Mouse (Mus musculus) heart, postnatal 10 days (tissue): ENCODE results near the gene Ptprj. TPM values are rescaled to one million over a fixed set of nuclear protein-coding genes. Genes with fewer than 3 reads are reported as not detected.

Experiments
- DNase-seq, 2 experiments: peaks; one replicate each; pipeline ENCODE4 v3.0.0; 2021
- intact Hi-C: fragments of 180-260 bp; cut with DNase I; formaldehyde crosslinking; loops from one replicate; pipeline ENCODE4 v1.15.1; 2025
- total RNA-seq, 2 experiments: library from RNA; stranded (reverse); gene quantifications; 2 replicates each; pipeline ENCODE4 v1.2.3; 2021

The Ptprj gene
- total RNA-seq, 2 experiments from 2014 or later, result 9.1 to 13.1 TPM

DNA sequence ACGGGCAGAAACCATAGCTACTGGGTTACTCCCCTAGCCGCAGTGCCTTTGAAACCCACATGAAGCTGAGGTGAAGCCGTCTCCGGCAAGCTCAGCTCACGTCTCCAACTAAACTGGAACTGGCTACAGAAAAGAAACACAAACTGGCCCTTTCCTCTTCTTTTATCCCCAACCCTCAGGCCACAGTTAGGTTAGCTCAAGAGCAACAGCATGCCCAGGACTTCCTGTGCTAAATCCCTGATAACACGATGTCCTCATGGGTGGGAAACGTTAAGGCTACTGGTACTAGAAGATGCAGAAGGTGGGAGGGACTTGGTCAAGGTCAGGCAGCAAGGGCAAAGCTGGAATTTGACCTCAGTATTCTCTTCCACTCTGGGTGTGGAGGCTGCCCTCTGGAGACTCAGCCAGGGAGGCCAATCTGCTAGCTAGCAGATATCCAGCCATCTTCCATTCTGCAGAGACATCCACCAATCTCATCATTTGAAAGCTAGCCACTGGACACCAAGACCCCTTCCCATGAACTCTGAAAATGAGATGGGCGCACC is 18.2 kb downstream of the Ptprj start:
- intact Hi-C loops, result no loop called here
- DNase-seq, result no peak

DNA sequence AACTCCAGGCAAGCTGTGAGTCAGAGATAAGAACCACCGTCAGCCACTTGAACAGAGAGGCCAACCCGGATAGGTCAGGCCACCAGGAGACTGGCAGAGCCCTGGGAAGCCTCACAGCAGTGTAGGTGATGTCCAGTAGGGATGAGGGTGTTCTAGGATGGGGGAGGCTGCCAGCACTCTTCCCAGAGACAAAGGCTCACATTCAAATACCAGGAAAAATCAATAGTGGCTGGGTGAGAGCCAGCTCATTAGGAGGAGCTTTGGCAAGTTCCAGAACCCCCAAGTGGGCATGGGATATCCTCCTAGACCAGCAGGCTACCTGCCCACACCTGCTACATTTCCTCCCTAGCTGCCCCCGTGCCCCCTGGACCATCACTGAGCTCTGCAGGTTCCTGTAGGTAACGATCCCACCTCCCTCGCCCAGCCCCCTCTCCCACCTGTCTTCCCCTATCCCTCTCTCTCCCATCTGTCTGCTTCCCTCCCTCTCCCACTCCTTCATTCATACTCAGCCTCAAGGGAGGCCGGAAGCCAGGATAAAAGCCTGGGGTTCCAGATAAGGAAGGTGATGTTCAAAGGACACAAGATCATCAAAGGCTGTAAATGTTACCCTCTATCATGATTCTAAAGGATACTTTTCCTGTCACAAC is 20.1 kb downstream of the Ptprj start:
- intact Hi-C loops, result no loop called here
- no peak for DNase-seq

DNA sequence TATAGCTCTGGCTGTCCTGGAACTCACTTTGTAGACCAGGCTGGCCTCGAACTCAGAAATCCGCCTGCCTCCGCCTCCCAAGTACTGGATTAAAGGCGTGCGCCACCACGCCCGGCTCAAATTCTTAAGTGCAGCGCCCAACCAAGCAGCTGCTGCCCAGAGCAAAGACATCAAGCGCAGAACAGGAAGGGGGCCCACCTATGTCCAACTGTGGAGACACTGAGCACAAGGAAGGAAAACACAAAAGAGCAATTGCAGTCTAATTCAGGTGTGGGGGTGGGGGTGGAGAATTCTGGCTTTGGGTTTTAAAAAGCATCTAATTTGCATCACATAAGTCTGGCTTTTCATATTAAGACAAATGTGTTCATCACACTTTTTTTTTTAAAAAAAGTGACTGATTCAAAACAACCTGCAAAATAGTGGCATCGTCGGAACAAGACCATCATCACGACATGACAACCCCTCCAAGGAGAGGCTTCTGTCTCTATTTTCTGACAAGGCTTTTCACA is 20.7 kb downstream of the Ptprj start:
- no peak for DNase-seq
- intact Hi-C loops, result no loop called here

DNA sequence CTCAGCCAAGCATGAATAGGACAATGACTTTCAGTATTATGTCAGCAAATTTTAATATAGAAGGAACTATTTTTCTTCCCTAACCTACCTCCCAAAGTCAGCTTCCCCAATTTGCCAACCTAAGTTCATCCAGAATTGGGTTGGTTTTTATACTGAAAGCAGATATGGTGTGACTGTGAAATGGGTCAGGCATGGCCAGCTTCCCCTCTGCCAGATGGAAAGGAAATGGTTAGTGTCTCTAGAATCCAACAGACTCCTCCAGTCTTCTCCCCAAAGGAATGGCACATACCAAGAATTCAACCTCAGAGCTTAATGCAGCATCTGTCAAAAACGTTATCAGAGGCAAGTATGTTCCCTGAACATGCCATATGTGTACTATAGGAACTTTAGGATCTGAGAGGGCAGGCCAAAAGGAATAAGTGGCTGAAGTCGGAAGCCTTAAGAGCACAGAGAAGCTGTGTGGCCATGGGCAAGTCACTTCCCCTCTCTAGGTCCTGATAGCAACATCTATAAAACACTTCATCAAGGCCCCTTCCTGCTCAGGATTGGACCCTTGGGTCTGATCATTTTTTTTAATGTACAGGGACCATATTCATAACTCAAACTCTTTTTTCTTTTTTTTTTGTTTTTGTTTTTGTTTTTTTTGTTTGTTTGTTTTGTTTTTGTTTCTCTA is 21.3 kb downstream of the Ptprj start:
- intact Hi-C loops, result no loop called here
- DNase-seq, result no peak

DNA sequence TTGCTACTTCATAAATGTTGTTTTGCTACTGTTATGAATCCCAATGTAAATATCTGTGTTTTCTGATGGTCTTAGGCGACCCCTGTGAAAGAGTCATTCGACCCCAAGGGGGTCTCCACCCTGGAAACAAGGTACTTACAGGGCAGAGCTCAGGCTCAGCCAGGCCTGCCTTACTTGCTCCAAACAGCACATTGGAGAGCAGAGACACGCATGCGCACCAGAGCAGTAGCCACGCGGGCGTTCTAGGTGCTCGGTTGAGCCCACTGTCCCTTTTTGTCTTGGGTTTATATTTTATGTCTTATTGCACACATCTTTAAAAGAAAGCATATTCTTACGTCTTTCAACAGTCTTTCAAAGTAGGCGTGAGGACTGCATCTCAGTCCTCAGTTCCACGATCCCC is 22.1 kb downstream of the Ptprj start:
- DNase-seq, result no peak
- intact Hi-C loops, result no loop called here

DNA sequence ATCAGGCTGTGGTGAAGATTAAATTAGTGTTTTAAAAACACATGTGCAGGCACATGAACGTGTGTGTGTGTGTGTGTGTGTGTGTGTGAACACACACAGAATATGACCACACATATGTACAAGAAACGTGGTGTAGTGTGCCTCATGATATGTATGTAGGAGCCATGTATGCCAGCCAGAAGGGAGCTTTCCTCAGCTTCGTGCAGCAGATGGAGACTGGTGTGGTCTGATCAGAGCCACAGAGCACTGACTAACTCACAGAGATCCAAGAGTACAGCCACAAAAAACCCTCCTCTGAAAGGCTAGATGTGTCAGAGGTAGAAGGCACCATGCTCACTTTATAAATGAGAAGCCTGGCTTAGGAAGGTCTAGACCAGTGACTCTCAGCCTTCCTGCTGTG is 22.5 kb downstream of the Ptprj start:
- DNase-seq, result no peak
- intact Hi-C loops, result no loop called here

DNA sequence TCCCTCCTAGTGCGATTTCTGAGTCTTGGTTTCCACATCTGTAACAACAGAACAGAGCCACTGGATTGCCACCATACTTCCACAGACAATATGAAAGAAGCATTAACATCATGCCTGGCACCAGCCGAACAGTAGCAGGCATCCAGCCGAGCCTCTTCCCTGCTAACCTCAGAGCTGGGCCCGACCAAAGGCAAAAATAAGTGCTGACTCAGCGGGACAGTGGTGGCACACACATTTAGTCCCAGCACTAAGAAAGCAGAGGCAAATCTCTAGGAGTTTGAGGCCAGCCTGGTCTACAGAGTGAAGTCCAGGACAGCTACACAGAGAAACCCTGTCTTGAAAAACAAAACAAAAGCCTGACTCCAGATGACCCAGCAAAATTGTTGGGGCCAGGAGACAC is 24.7 kb downstream of the Ptprj start:
- intact Hi-C loops, result no loop called here
- DNase-seq, result no peak

DNA sequence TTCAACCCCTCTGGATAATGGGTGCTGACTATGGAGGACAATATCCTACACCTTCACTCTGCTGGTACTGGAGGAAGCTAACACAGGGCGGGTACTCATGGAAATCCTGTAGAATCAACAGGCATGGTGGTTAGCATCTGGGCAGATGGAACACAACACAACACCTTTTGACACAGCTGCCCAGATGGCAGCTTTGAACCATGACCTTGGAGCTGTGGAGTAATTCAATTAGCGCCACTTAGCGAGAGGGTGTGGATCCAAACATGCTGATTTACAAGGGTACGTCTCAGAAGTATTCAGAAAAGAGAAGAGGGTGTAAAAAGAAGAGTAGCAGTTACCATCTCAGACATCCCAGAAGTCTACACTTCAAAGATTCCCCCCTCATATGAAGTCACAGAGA is 25.6 kb downstream of the Ptprj start:
- intact Hi-C loops, result no loop called here
- DNase-seq, result no peak

DNA sequence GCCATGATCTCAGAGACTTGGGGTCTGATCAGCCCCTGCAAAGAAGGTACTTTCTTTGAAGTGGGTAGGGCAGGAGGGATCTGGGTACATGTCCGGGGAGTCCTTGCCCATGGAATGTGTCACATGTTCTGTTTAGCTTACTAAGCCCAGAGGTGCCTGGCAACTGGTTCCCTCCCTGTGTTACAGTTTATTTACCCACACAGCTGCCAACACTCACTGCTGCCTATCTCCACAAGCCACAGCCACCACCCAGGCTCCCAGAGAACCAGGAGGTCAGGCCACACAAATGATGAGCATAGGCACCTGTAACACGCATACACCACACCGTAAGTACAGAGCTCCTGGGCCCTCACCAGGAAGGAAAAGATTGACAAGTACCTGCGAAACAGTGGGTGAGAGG is 26.6 kb downstream of the Ptprj start:
- peak; percentile 56 to 65 for DNase-seq
- intact Hi-C loops, result no loop called here

DNA sequence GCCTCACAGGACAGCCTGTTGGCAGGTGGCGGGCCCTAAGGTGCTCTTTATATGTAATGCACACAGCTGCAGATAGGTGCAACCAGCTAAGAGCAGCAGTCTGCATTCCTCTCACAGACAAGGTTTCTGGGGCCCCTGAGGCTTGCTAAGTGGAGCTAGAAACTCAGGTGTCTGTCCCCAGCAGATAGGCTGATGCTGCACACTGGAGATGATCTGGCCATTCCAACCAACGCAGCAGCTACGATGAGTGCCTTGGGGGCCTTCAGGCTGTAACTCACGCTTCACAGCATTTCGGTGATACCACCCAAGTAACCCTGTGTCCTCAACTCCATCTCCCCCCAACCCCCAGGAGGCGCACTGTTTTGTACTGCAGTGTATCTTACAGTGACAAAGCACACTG is 29.8 kb downstream of the Ptprj start:
- DNase-seq, result no peak
- intact Hi-C loops, result no loop called here

DNA sequence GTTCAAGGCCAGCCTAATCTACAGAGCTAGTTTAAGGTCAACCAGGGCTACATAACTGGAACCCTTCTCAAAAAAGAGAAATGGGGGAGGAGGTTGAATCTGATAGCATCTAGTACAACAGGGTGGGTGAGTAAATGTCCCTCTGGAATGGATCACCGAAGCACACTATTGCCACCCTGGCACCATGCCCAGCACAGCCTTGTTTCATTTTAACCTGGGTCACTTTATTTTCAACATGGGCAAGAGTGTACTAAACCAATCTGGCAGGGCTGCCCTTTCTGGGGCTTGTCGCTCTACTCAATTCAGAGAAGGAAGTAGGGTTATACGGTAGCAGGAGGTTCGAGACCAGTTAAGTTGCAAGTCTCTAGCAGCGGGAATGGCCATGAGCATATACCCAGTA is 31.9 kb downstream of the Ptprj start:
- intact Hi-C loops, result no loop called here

DNA sequence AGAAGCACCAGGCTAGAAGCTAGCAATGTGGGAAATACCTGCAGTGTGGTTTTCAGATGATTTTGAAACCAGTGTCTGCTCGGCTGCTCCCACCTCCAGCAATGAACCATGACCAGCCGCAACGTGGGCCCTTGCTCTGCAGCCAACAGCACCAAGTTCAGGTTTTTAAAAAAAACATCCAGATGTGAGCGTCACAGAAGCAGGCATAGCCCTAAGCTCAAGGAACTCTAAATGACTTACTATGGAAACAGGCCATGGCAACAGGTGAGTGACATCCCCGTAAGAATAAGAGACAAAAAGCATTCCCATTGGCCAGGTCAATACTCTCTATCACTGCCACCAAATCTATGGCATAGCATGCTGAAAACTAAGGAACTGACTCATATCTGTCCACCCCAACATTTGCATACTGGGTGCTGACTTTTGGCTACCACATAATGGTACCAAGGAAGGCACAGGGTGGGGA is 33.3 kb downstream of the Ptprj start:
- no peak for DNase-seq
- intact Hi-C loops, result no loop called here

More for the DNA sequence above, 31.9 kb downstream of the Ptprj start:
- DNase-seq, result no peak

DNA sequence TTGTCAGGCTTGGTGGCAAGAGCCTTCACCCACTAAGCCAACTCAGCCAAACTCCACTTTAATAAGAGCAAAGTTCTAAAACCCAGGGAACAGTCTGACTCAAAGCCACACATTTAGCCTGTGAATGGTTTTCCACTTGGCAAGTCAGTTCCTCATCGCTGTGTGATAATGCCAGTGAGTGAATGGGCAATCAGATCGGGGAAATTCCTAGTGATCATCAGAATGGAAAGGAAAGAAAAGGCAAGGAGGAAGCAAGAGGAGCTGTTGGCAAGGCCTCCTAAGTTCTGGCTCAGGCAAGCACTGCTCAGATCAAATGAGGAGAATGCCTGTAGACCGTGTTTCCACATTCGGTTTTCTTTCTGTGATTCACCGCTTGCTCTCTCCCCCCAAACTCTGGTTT is 35.2 kb downstream of the Ptprj start:
- DNase-seq, result peak in 1 of 2 experiments; percentile 24
- intact Hi-C loops, result no loop called here

DNA sequence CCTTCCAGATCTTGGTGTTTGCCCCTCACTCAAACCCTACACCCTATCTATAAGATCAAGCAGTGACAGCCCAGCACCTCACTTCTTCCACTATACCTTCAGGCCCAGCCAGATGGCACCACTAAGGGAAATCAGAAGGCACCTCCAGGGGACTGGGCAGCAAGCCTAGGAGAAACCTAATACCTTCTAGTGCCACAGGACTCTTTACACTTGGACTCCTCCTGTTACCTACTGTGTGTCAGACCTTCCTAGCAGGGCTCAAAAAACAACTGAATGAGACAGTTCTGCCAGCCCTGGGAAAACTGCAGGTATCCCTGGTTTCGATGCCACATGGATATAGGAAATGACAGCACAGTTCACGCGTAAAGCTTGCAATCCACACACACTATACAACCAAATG is 36.5 kb downstream of the Ptprj start:
- intact Hi-C loops, result no loop called here
- DNase-seq, result no peak

DNA sequence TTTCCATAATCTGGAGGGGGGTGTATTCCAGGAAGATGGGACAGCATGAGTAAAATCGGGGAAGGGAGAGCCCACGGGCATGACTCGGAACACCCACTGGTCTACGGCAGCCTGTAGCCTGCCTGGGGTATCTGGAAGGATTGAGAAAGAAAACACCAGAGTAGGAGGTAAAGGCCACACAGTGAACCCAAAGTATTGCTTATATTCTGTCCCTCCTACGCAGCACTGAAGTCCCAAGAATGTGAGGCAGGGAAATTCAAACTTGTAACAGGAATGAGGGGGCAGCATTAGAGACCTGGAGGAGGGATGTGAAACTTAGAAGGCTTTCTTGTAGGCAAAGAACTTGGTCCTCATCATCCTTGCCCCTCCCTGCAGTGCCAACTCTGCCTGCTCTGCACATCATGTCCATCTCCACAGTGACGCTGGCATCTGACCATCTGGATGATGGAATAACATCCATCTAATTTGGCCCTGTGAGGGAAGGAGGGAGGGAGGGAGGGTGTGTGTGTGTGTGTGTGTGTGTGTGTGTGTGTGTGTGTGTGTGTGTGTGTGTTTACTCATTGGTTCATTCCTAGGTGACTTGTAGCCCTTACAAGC is 37.2 kb downstream of the Ptprj start:
- no peak for DNase-seq
- intact Hi-C loops, result no loop called here

DNA sequence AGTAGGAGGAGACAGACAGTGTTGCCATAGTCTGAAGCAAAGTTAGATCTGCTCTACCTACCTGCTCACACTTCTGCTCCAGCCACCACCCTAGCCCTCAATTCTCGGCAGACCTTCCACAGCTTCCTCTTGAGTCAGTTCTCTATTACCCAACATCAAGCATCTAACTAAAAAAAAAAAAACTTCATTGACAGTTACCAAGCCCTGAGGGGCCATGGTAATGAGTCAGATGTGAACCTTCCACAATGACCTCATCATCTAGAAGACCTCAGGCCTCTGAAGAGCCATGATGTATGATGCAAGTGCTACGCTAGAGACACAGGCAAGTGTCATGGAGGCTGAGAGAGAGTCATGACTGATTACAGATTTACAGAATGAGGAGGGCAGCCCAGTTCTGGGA is 37.8 kb downstream of the Ptprj start:
- intact Hi-C loops, result no loop called here
- no peak for DNase-seq

DNA sequence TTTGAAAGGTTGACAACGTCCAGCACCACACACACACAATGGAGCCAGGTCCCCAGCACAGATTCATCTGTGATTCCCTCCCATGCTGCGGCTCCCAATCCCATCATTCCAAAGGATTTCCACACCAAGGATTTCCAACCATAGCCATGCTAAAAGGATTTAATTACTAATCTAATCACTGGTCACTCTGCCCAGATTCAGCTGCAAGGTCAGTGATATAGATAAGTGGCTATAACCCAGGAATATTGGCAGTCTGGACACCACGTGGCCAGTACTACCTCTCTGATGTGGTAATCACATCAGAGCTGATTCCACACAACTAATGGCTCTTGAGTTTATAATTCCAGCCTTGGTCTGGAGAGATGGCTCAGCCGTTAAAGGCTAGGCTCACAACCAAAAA is 41.2 kb downstream of the Ptprj start:
- intact Hi-C loops, result no loop called here

DNA sequence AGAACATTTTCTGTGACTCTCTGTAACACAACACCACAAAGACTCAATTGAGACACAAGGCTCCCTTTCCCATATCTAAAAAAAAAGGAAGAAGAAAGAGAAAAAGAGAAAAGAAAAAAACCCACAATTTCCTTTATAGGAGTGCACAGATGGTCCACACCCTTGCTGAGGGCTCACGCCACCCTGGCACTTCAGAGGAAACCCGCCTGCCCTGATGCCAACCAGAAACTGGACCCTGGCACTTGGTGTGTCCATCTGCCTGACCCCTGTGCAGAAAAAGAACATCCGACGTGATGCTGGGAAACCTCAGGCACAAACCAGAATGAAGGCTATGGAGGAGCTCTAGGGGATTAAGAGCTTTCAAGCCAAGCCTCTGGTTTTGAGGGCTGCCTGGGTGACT is 43.2 kb downstream of the Ptprj start:
- intact Hi-C loops, result no loop called here
- DNase-seq, result no peak

More for the DNA sequence above, 41.2 kb downstream of the Ptprj start:
- DNase-seq, result no peak

DNA sequence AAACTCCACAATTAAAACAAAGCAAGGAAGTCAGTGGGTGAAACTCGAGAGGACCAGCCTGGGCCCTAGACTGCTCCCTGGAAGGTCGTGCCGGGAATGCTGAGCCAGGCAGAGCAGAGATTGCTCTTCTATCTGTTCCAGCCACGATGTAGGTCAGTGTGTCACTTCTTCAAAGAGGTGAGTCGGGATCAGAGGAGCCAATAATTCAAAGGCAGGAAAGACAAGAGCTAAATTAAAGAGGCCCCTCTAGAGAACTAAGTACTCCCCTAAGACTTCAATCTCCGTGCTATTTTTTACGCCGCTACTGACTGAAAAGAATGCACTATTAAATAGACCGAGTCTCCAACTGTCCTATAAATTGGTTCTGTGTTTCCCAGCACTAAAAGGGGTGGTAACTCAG is 43.9 kb downstream of the Ptprj start:
- intact Hi-C loops, result no loop called here
- DNase-seq, result no peak

DNA sequence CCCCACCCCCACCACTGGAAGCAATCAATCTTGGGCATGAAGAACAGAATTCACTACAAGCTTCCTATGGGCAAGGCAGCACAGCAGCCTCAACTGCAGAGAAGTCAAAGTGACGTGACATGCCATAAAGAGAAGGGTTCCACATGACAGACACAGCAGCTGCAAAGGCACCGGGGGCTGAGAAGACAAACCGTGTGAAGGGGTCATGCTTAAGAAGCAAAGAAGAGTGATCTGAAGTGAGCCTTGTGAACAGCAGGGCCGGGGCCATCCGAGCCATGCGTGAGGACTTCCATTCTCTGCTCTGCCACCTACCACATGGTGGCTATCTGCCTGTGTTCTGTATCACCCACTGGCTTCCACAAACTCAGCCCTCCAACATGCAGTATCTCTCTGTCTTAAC is 45.7 kb downstream of the Ptprj start:
- no peak for DNase-seq
- intact Hi-C loops, result no loop called here

DNA sequence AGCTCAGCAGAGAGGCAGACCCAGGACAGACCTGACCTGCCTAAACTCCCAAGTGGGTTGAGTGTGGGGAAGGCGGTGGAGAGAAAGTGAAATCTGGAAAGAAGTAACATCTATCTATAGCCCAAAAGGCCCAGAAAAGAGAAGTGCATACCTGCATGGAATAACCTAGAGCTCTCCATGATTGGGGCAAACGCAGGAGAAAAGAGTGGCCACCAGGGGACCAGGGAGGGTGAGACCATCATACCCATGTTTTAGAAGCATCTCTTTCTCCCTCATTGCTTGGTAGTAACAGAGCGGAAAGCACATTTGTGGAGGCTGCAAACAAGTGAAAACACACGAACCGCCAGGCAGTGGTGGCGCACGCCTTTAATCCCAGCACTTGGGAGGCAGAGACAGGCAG is 46.5 kb downstream of the Ptprj start:
- no peak for DNase-seq
- intact Hi-C loops, result no loop called here

DNA sequence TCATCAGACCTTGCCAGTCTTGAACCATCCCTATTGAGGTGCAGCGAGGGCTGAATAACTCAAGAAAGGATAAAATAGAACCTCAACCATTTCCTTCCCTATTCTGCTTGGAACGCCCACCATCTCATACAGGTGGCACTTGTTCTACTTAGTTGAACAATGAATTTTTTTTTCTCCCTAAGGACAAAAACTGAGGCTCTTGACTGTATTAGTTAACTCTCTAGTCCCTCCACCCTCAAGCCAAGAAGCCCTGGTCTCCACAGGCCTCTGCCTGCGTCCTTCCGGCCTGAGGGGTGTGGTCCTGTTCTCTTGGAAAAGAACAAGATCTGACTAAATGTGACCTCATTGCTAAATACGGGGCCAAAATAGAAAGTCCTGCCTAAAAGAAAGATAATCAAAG is 48.4 kb downstream of the Ptprj start:
- DNase-seq, result peak; percentile 45 to 53
- intact Hi-C loops, result no loop called here
